Mouse (Mus musculus) embryonic fibroblast, embryonic 13.5 days (primary cell): Measurements from ENCODE around the gene Gga1.

Source experiments
- CTCF ChIP-seq: IDR thresholded peaks from 2 replicates; pipeline ENCODE4 v1.5.1; 2011; ENCODE audit warnings: mild to moderate bottlenecking, control low read depth, low read length, moderate library complexity, borderline replicate concordance; ENCODE audit not compliant: insufficient read depth
- POLR2A ChIP-seq: IDR thresholded peaks from 2 replicates; pipeline ENCODE4 v1.6.1; 2011; ENCODE audit warnings: low read depth, mild to moderate bottlenecking, control low read depth, low read length, moderate library complexity

GRCm38 (mm10) chr15:78940325-78940724 is 63.3 kb downstream of the Gga1 start:
- TF ChIP-seq CTCF (no peak), POLR2A (no peak)
